13 mouse cellular contexts compared by ENCODE assay signal in the genomic region with DNA sequence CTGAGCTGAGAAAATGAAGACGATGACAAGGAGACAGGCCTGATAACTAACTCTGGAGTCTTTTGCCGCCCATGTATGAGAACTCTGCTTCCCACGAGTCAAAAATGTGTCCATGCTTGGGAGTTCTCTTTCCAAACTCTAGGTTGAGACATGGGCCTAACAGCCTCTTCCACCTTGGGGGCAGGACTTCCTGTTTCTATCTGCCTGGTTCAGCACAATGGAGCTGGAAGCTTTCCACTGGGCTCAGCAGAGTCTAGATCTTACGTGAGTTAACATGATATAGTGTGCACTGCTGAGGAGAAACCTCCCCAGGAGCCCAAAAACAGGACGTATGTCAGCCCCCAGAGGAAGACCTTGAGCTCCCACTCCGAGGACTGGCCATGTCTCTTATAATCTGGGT. TPM values are rescaled to one million over a fixed set of nuclear protein-coding genes. Genes with fewer than 3 reads are reported as not detected.
A peak's percentile ranks its signal among the peaks of the same experiment; 100 is the strongest.
DNase-seq lines count a peak whose midpoint lies in the region; ATAC-seq lines count a peak whose summit lies in the region.
"Had no signal": no experiment of that assay in that cellular context is flagged by ENCODE, and none has a peak within 500 bp of the region (broad histone marks: within the 10 kb centered on the region; RNA-seq: fewer than 3 reads in every experiment).

No protein-coding gene starts in this region.

- no peak overlapping the region for H3K4me3 ChIP-seq in forebrain, embryonic 15.5 days
- H3K4me3 ChIP-seq in forebrain, embryonic 11.5 days (ENCODE audit: low read depth, low read length), result no peak overlapping the region
- H3K4me3 ChIP-seq in brown adipose tissue, adult 24 weeks (ENCODE audit: insufficient read depth, low read depth, low read length), result no peak overlapping the region
- no peak overlapping the region for H3K4me3 ChIP-seq in macrophage (ENCODE audit: inconsistent target)
- H3K4me3 ChIP-seq: liver, embryonic 13.5 days had no signal

- H3K36me3 ChIP-seq in forebrain, embryonic 15.5 days, result peaks cover 27% of the 10 kb centered on the region
- H3K36me3 ChIP-seq in forebrain, embryonic 11.5 days (ENCODE audit: control insufficient read depth, insufficient read depth, low read length), result peaks cover 8% of the 10 kb centered on the region; the same call in 1 of the 2 replicates
- peaks cover 20% of the 10 kb centered on the region; the same call in 1 of the 2 replicates for H3K36me3 ChIP-seq in macrophage (ENCODE audit: inconsistent target)

- H3K27me3 ChIP-seq in forebrain, embryonic 15.5 days, result no peaks in the 10 kb centered on the region
- peaks cover 9% of the 10 kb centered on the region for H3K27me3 ChIP-seq in forebrain, embryonic 11.5 days (ENCODE audit: control insufficient read depth, insufficient read depth, low read length)

- WGBS in forebrain, embryonic 15.5 days, result 74% methylated on average over 6 of the region's 6 CpGs
- 84% methylated on average over 6 of the region's 6 CpGs for WGBS in forebrain, embryonic 11.5 days
- WGBS in macrophage (ENCODE audit: missing documents), result 54% methylated on average over 6 of the region's 6 CpGs

- DNase-seq in forebrain, embryonic 11.5 days (ENCODE audit: low spot score), result no peak
- DNase-seq in 3T3-L1 (ENCODE audit: low read depth, low spot score), result peak; percentile 20
- no peak for DNase-seq in left cerebral cortex, adult 18-20 months (ENCODE audit: low spot score in 2 of 2)
- no peak for DNase-seq in layer of hippocampus, adult 18-20 months (ENCODE audit: low spot score in 2 of 2)
- no peak for DNase-seq in right cerebral cortex, postnatal 36 days (ENCODE audit: low spot score in 2 of 2)
- DNase-seq: kidney, postnatal 4 days; liver, embryonic 13.5 days; right cerebral cortex, postnatal 14 days had no signal

- peaks cover 25% of the 10 kb centered on the region for H3K79me2 ChIP-seq in macrophage (ENCODE audit: inconsistent target)

- H3K9me3 ChIP-seq in forebrain, embryonic 15.5 days, result no peaks in the 10 kb centered on the region
- no peaks in the 10 kb centered on the region for H3K9me3 ChIP-seq in forebrain, embryonic 11.5 days (ENCODE audit: control insufficient read depth, low read length)
- H3K9me3 ChIP-seq: liver, embryonic 13.5 days had no signal

- peaks cover 37% of the 10 kb centered on the region for H3K4me1 ChIP-seq in forebrain, embryonic 15.5 days
- peaks cover 23% of the 10 kb centered on the region for H3K4me1 ChIP-seq in forebrain, embryonic 11.5 days (replicated peaks; ENCODE audit: control insufficient read depth, insufficient read depth, low read length)
- H3K4me1 ChIP-seq in brown adipose tissue, adult 24 weeks (ENCODE audit: control insufficient read depth, insufficient read depth, insufficient read length, low read length), result peaks cover 7% of the 10 kb centered on the region

- ATAC-seq in forebrain, embryonic 15.5 days (replicated peaks), result no peak
- no peak for ATAC-seq in forebrain, embryonic 11.5 days (replicated peaks; ENCODE audit: low FRiP score)

- H3K4me2 ChIP-seq in forebrain, embryonic 15.5 days (replicated peaks), result no peak overlapping the region
- no peak overlapping the region for H3K4me2 ChIP-seq in forebrain, embryonic 11.5 days (ENCODE audit: low read depth, low read length, severe bottlenecking)
- H3K4me2 ChIP-seq: heart, embryonic 11.5 days; liver, embryonic 13.5 days had no signal

- H3K27ac ChIP-seq in forebrain, embryonic 15.5 days (replicated peaks), result peak overlapping the region; percentile 100
- no peak overlapping the region for H3K27ac ChIP-seq in forebrain, embryonic 11.5 days (ENCODE audit: low read depth, low read length)
- peak overlapping the region; percentile 35 for H3K27ac ChIP-seq in brown adipose tissue, adult 24 weeks (replicated peaks; ENCODE audit: low read depth, low read length)
- peak overlapping the region; percentile 22 for H3K27ac ChIP-seq in macrophage
- H3K27ac ChIP-seq: liver, embryonic 13.5 days had no signal

- no peak overlapping the region for H3K9ac ChIP-seq in forebrain, embryonic 15.5 days (replicated peaks)
- no peak overlapping the region for H3K9ac ChIP-seq in forebrain, embryonic 11.5 days (ENCODE audit: low read length)
- H3K9ac ChIP-seq: liver, embryonic 13.5 days had no signal

RNA-seq across cellular contexts. Expression of a gene that starts 1.7 kb away (rescaled TPM):
- 2.6 and 3.3 TPM in 2 replicates for polyA plus RNA-seq in forebrain, embryonic 15.5 days (2015; fragmentation: Nextera tagmentation; extraction: Ambion mirVana)
- 2.3 and 2.5 TPM in 2 replicates for polyA plus RNA-seq in forebrain, embryonic 11.5 days (2014; fragmentation: Nextera tagmentation; extraction: Ambion mirVana)
- polyA plus RNA-seq in brown adipose tissue, adult 24 weeks (2012; ENCODE audit: insufficient read depth, insufficient read length, missing spikeins), result 12.2 and 15.1 TPM in 2 replicates
- 10 to 100 TPM in 4 of 26 experiments, 1 to 10 TPM in 22; 1.3 to 20.8 (median 4.7) TPM for total RNA-seq in macrophage (2018; cell fraction: chromatin; rRNA removed)
- 1 to 10 TPM in 25 of 26 experiments, under 1 TPM in 1; 0.95 to 8.6 (median 2.9) TPM for total RNA-seq in macrophage (2018; cell fraction: cytosol; rRNA removed)
- 10 to 100 TPM in 15 of 26 experiments, 1 to 10 TPM in 11; 2.1 to 34.0 (median 11.5) TPM for total RNA-seq in macrophage (2018; cell fraction: nucleus; rRNA removed)
- polyA plus RNA-seq in macrophage (2018), result 1.5 to 1.8 TPM (median 1.5 TPM) in 3 replicates
- 1 to 10 TPM; 2.6 to 3.2 TPM for total RNA-seq in left cerebral cortex, adult 18-20 months (2021)
- 1 to 10 TPM; 2.6 to 3.6 TPM for total RNA-seq in layer of hippocampus, adult 18-20 months (2021)
- total RNA-seq: monocyte, adult 5-6 weeks had no signal

RNA-seq across cellular contexts. Expression of a gene that starts 6.7 kb away (rescaled TPM):
- polyA plus RNA-seq in forebrain, embryonic 15.5 days (2015; fragmentation: Nextera tagmentation; extraction: Ambion mirVana), result 772 and 823 TPM in 2 replicates
- polyA plus RNA-seq in forebrain, embryonic 11.5 days (2014; fragmentation: Nextera tagmentation; extraction: Ambion mirVana), result 369 and 455 TPM in 2 replicates
- 949 and 1,236 TPM in 2 replicates for polyA plus RNA-seq in brown adipose tissue, adult 24 weeks (2012; ENCODE audit: insufficient read depth, insufficient read length, missing spikeins)
- total RNA-seq in macrophage (2018; cell fraction: chromatin; rRNA removed), result 100 to 1,000 TPM in 24 of 26 experiments, 10 to 100 TPM in 2; 64.6 to 536 (median 324) TPM
- total RNA-seq in macrophage (2018; cell fraction: cytosol; rRNA removed), result 1,000 to 10,000 TPM; 1,151 to 2,439 (median 1,695) TPM
- 1,000 to 10,000 TPM in 7 of 26 experiments, 100 to 1,000 TPM in 19; 360 to 1,431 (median 727) TPM for total RNA-seq in macrophage (2018; cell fraction: nucleus; rRNA removed)
- 540 to 1,227 TPM (median 1,212 TPM) in 3 replicates for polyA plus RNA-seq in macrophage (2018)
- total RNA-seq in left cerebral cortex, adult 18-20 months (2021), result 100 to 1,000 TPM; 895 to 902 TPM
- total RNA-seq in layer of hippocampus, adult 18-20 months (2021), result 1,000 to 10,000 TPM; 1,033 to 1,052 TPM

RNA-seq across cellular contexts. Expression of a gene that starts 18.0 kb away (rescaled TPM):
- 507 and 513 TPM in 2 replicates for polyA plus RNA-seq in forebrain, embryonic 15.5 days (2015; fragmentation: Nextera tagmentation; extraction: Ambion mirVana)
- 450 and 480 TPM in 2 replicates for polyA plus RNA-seq in forebrain, embryonic 11.5 days (2014; fragmentation: Nextera tagmentation; extraction: Ambion mirVana)
- polyA plus RNA-seq in brown adipose tissue, adult 24 weeks (2012; ENCODE audit: insufficient read depth, insufficient read length, missing spikeins), result 238 and 301 TPM in 2 replicates
- total RNA-seq in macrophage (2018; cell fraction: chromatin; rRNA removed), result 100 to 1,000 TPM in 3 of 26 experiments, 10 to 100 TPM in 23; 17.4 to 116 (median 64.8) TPM
- total RNA-seq in macrophage (2018; cell fraction: cytosol; rRNA removed), result 100 to 1,000 TPM; 202 to 285 (median 260) TPM
- total RNA-seq in macrophage (2018; cell fraction: nucleus; rRNA removed), result 100 to 1,000 TPM in 15 of 26 experiments, 10 to 100 TPM in 11; 48.2 to 153 (median 112) TPM
- 179 to 203 TPM (median 199 TPM) in 3 replicates for polyA plus RNA-seq in macrophage (2018)
- total RNA-seq in left cerebral cortex, adult 18-20 months (2021), result 100 to 1,000 TPM; 626 to 639 TPM
- total RNA-seq in layer of hippocampus, adult 18-20 months (2021), result 100 to 1,000 TPM; 631 to 670 TPM

RNA-seq across cellular contexts. Expression of a gene that starts 25.2 kb away (rescaled TPM):
- polyA plus RNA-seq in forebrain, embryonic 15.5 days (2015; fragmentation: Nextera tagmentation; extraction: Ambion mirVana), result 0.15 TPM in 1 of 2 replicates, not detected in the other
- polyA plus RNA-seq in forebrain, embryonic 11.5 days (2014; fragmentation: Nextera tagmentation; extraction: Ambion mirVana), result not detected in 2 replicates
- polyA plus RNA-seq in brown adipose tissue, adult 24 weeks (2012; ENCODE audit: insufficient read depth, insufficient read length, missing spikeins), result not detected in 2 replicates
- 10 to 100 TPM in 18 of 26 experiments, 1 to 10 TPM in 8; 2.5 to 44.4 (median 21.1) TPM for total RNA-seq in macrophage (2018; cell fraction: chromatin; rRNA removed)
- total RNA-seq in macrophage (2018; cell fraction: cytosol; rRNA removed), result 100 to 1,000 TPM in 2 of 26 experiments, 10 to 100 TPM in 24; 45.5 to 121 (median 68.1) TPM
- total RNA-seq in macrophage (2018; cell fraction: nucleus; rRNA removed), result 100 to 1,000 TPM in 11 of 26 experiments, 10 to 100 TPM in 15; 14.7 to 155 (median 90.6) TPM
- 49.3 to 211 TPM (median 83.5 TPM) in 3 replicates for polyA plus RNA-seq in macrophage (2018)
- total RNA-seq in left cerebral cortex, adult 18-20 months (2021), result 1 to 10 TPM; 4.2 to 8.6 TPM
- total RNA-seq in layer of hippocampus, adult 18-20 months (2021), result under 1 TPM in 1 of 2 experiments, not detected in 1; 0.25 TPM
- polyA plus RNA-seq: heart, embryonic 11.5 days; liver, embryonic 13.5 days had no signal

RNA-seq across cellular contexts. Expression of a gene that starts 49.4 kb away (rescaled TPM):
- polyA plus RNA-seq in forebrain, embryonic 15.5 days (2015; fragmentation: Nextera tagmentation; extraction: Ambion mirVana), result 25.2 and 25.9 TPM in 2 replicates
- 2.7 and 2.8 TPM in 2 replicates for polyA plus RNA-seq in forebrain, embryonic 11.5 days (2014; fragmentation: Nextera tagmentation; extraction: Ambion mirVana)
- 0.88 TPM in 1 of 2 replicates, not detected in the other for polyA plus RNA-seq in brown adipose tissue, adult 24 weeks (2012; ENCODE audit: insufficient read depth, insufficient read length, missing spikeins)
- total RNA-seq in macrophage (2018; cell fraction: chromatin; rRNA removed), result 100 to 1,000 TPM in 12 of 26 experiments, 10 to 100 TPM in 14; 15.9 to 245 (median 96.3) TPM
- total RNA-seq in macrophage (2018; cell fraction: cytosol; rRNA removed), result 100 to 1,000 TPM in 22 of 26 experiments, 10 to 100 TPM in 4; 80.6 to 184 (median 135) TPM
- 100 to 1,000 TPM in 22 of 26 experiments, 10 to 100 TPM in 4; 50.7 to 342 (median 209) TPM for total RNA-seq in macrophage (2018; cell fraction: nucleus; rRNA removed)
- 20.0 to 195 TPM (median 70.2 TPM) in 3 replicates for polyA plus RNA-seq in macrophage (2018)
- 100 to 1,000 TPM; 212 to 232 TPM for total RNA-seq in left cerebral cortex, adult 18-20 months (2021)
- total RNA-seq in layer of hippocampus, adult 18-20 months (2021), result 100 to 1,000 TPM; 183 to 187 TPM
